Mouse (Mus musculus) stomach, postnatal 0 days (tissue): Measurements from ENCODE around the gene Ust.

Source experiments
- CTCF ChIP-seq: IDR thresholded peaks from 2 replicates; pipeline ENCODE4 v1.5.1; 2016; ENCODE audit warnings: antibody characterized with exemption, low read depth, mild to moderate bottlenecking, moderate library complexity
- EP300 ChIP-seq: optimal IDR thresholded peaks from 2 replicates; pipeline ENCODE3; 2016; ENCODE audit warnings: antibody characterized with exemption

DNA sequence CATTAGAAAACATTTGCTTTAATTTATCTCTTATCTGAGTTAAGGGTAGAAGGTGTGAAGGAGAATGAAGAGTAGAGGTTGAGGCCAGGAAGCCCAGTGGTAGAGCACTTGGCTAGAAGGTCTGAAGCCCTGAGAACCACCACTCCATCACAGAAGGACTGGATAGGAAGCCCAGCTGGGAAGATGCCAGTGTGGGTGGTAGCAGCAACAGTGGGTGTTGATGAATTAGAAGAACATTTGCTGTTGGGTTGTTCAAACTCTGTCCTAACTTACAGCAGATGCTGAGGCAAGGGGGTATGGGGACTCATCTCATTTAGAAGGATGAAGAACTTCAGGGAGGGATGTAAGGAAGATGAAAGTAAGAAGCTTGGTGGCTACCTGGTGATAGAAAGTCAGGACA is 197.9 kb downstream of the Ust start:
- TF ChIP-seq EP300: no peak
- no peak for TF ChIP-seq CTCF
